Mouse (Mus musculus) neural tube, embryonic 11.5 days (tissue): ENCODE measurements at regions not wholly inside any gene's neighbourhood (a gene's known extent, or its start where the extent isn't known, plus 50 kb on each side); places are given as distances from the start of the nearest gene placed in this dataset.
A peak's percentile ranks its signal among the peaks of the same experiment; 100 is the strongest.
"Not testable (repeated sequence)": the region's sequence is repeated elsewhere in the genome, so short reads cannot be mapped to it uniquely, and the experiment has no call there.

Source experiments
- ATAC-seq: fragments of 200-750 bp; cut with Nextera tagmentation; 2 replicates; pipeline ENCODE4 v1.8.0; 2017; ENCODE audit warnings: moderate number of reproducible peaks, mild to moderate bottlenecking, moderate TSS enrichment, moderate library complexity; ENCODE audit not compliant: insufficient read depth, low FRiP score, low TSS enrichment
- DNase-seq: peaks from one replicate; pipeline ENCODE4 v3.0.0-alpha.2; 2015; ENCODE audit warnings: low spot score
- H3K27ac ChIP-seq: fragments of 300-500 bp; sonication (generic); 2 replicates; pipeline ENCODE4 v1.5.1; 2014; ENCODE audit warnings: low read depth, mild to moderate bottlenecking, low read length
- H3K27me3 ChIP-seq: fragments of 300-500 bp; sonication (generic); 2 replicates; pipeline ENCODE4 v1.6.1; 2014; ENCODE audit warnings: mild to moderate bottlenecking, low read length, mixed read lengths; ENCODE audit not compliant: control insufficient read depth, insufficient read depth
- H3K36me3 ChIP-seq: fragments of 300-500 bp; sonication (generic); 2 replicates; pipeline ENCODE4 v1.6.1; 2014; ENCODE audit warnings: mild to moderate bottlenecking, low read length, moderate library complexity, mixed read lengths; ENCODE audit not compliant: control insufficient read depth, insufficient read depth
- H3K4me1 ChIP-seq: fragments of 300-500 bp; sonication (generic); 2 replicates; pipeline ENCODE4 v1.6.1; 2014; ENCODE audit warnings: low read length, mixed read lengths; ENCODE audit not compliant: control insufficient read depth, insufficient read depth
- H3K4me2 ChIP-seq: fragments of 300-500 bp; sonication (generic); 2 replicates; pipeline ENCODE4 v1.6.1; 2014; ENCODE audit warnings: low read depth, mild to moderate bottlenecking, moderate library complexity
- H3K4me3 ChIP-seq: fragments of 300-500 bp; sonication (generic); 2 replicates; pipeline ENCODE4 v1.5.1; 2014; ENCODE audit warnings: low read depth, low read length
- H3K9ac ChIP-seq: fragments of 300-500 bp; sonication (generic); 2 replicates; pipeline ENCODE4 v1.6.1; 2014; ENCODE audit warnings: mild to moderate bottlenecking, low read length
- H3K9me3 ChIP-seq: fragments of 300-500 bp; sonication (generic); 2 replicates; pipeline ENCODE4 v1.6.1; 2016; ENCODE audit warnings: low read length; ENCODE audit not compliant: control insufficient read depth
- WGBS: fragments of 180-500 bp; shearing (Covaris S2); extraction: QIAGEN DNeasy Blood & Tissue Kit; methylation state at CpG from one replicate; pipeline ENCODE4 v1.1.7; 2014; 5-methylcytosine and 5-hydroxymethylcytosine counted together

GRCm38 (mm10) chr17:4612136-4612535, 382.0 kb upstream of the Arid1b start:
- Histone ChIP-seq H3K27ac (no peak overlapping the region), H3K36me3 (no peaks in the 10 kb centered on the region), H3K9me3 (no peaks in the 10 kb centered on the region), H3K4me1 (no peaks in the 10 kb centered on the region), H3K4me3 (no peak overlapping the region), H3K4me2 (no peak overlapping the region), H3K9ac (no peak overlapping the region), H3K27me3 (no peaks in the 10 kb centered on the region)
- no peak for DNase-seq
- ATAC-seq: no peak
- WGBS: 50% methylated on average over 10 of the region's 10 CpGs

DNA sequence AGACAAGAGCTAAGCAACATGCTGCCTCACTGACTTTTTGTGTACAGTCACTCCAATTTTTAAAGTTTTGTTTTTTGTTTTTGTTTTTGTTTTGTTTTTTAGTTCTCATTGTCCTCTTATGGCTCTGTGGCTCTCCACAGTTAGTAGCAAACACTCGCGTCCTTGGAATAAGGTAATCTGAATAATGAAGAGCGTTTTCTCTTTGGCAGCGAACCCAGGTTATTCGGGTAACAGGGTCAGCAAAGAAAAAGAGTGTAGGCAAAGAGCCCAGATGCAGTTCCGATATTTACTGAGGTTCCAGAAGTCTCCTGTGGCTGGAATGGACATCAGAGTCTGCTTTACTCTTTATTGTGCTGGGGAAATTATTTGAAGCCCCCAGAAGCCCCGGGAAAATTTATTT, 381.4 kb upstream of the Arid1b start:
- Histone ChIP-seq H3K27me3 (no peaks in the 10 kb centered on the region), H3K9me3 (no peaks in the 10 kb centered on the region), H3K9ac (no peak overlapping the region), H3K27ac (no peak overlapping the region), H3K36me3 (no peaks in the 10 kb centered on the region), H3K4me3 (no peak overlapping the region), H3K4me2 (no peak overlapping the region), H3K4me1 (no peaks in the 10 kb centered on the region)
- WGBS: 90% methylated on average over 7 of the region's 7 CpGs
- DNase-seq: no peak
- ATAC-seq: no peak

DNA sequence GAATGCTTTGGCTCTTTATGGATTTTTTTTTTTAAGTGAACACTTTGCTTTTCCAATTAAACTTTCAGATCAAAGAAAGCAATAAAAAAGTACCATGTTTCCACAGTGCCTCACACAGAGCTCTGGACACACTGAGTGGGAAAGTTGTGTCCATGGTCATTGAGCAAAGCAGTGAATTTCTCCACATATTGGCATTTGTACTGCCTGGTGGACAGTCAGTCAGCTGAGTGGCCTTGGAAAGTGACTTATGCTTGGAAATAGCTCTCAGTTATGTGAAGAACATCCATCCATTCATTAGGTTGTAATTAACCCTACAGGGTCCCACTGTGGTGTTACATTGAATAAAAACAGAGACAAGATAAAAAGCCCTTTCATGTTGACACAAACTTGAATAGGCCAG, 373.8 kb upstream of the Arid1b start:
- Histone ChIP-seq H3K4me3 (no peak overlapping the region), H3K27ac (no peak overlapping the region), H3K27me3 (no peaks in the 10 kb centered on the region), H3K4me1 (no peaks in the 10 kb centered on the region), H3K4me2 (no peak overlapping the region), H3K36me3 (no peaks in the 10 kb centered on the region), H3K9ac (no peak overlapping the region), H3K9me3 (no peaks in the 10 kb centered on the region)
- DNase-seq (no peak), ATAC-seq (no peak)

- H3K4me1 ChIP-seq, ATAC-seq, DNase-seq, H3K4me3 ChIP-seq, H3K36me3 ChIP-seq, H3K27me3 ChIP-seq, H3K4me2 ChIP-seq, H3K27ac ChIP-seq, H3K9me3 ChIP-seq, H3K9ac ChIP-seq: not testable (repeated sequence)
- 87% methylated on average over 1 of the region's 1 CpGs for WGBS
These were observed 368.0 kb upstream of the Arid1b start for GRCm38 (mm10) chr17:4626126-4626525.

DNA sequence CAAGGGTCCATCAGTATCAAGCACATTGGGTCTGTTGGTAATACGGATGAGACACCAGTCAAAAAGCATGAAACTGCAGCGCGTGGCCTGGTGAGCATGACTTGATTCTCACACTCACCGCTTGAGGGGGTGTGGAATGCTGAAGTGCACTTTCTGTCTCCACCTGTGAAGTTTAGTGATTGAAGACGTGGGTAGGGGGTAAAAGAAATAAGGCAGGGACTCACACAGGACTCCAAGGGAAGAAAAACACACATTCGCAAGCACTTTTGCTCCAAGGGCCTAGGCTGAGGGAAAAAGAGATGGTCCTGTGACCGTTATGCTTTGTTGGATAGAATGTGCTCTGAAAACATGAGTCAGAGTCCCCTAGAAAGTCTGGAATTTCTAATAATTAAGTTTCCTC, 366.6 kb upstream of the Arid1b start:
- Histone ChIP-seq H3K9me3 (no peaks in the 10 kb centered on the region), H3K9ac (no peak overlapping the region), H3K4me2 (no peak overlapping the region), H3K27ac (no peak overlapping the region), H3K36me3 (no peaks in the 10 kb centered on the region), H3K27me3 (no peaks in the 10 kb centered on the region), H3K4me3 (no peak overlapping the region), H3K4me1 (no peaks in the 10 kb centered on the region)
- 66% methylated on average over 7 of the region's 7 CpGs for WGBS
- DNase-seq (peak; percentile 23), ATAC-seq (no peak)

GRCm38 (mm10) chr17:4631122-4631521, 363.0 kb upstream of the Arid1b start:
- H3K4me1 ChIP-seq: no peaks in the 10 kb centered on the region
- H3K27me3 ChIP-seq: no peaks in the 10 kb centered on the region
- no peaks in the 10 kb centered on the region for H3K36me3 ChIP-seq
- H3K9me3 ChIP-seq: no peaks in the 10 kb centered on the region
- 77% methylated on average over 4 of the region's 4 CpGs for whole genome bisulfite sequencing
- DNase-seq (no peak), ATAC-seq (no peak)
- H3K4me3 ChIP-seq: no peak overlapping the region
- no peak overlapping the region for H3K4me2 ChIP-seq
- no peak overlapping the region for H3K9ac ChIP-seq
- H3K27ac ChIP-seq: no peak overlapping the region

- ATAC-seq: no peak
- no peak overlapping the region for H3K4me3 ChIP-seq
- WGBS: 95% methylated on average over 2 of the region's 2 CpGs
These were observed 361.6 kb upstream of the Arid1b start for GRCm38 (mm10) chr17:4632506-4632905.

GRCm38 (mm10) chr17:4633771-4634170, 360.4 kb upstream of the Arid1b start:
- Histone ChIP-seq H3K4me3 (no peak overlapping the region), H3K36me3 (no peaks in the 10 kb centered on the region), H3K27me3 (no peaks in the 10 kb centered on the region), H3K27ac (no peak overlapping the region), H3K9ac (no peak overlapping the region), H3K9me3 (no peaks in the 10 kb centered on the region), H3K4me2 (no peak overlapping the region), H3K4me1 (no peaks in the 10 kb centered on the region)
- no peak for DNase-seq
- WGBS: 53% methylated on average over 3 of the region's 3 CpGs
- ATAC-seq: no peak

More at GRCm38 (mm10) chr17:4632506-4632905, 361.6 kb upstream of the Arid1b start:
- H3K4me1 ChIP-seq: no peaks in the 10 kb centered on the region
- no peaks in the 10 kb centered on the region for H3K36me3 ChIP-seq
- no peaks in the 10 kb centered on the region for H3K9me3 ChIP-seq
- no peak overlapping the region for H3K4me2 ChIP-seq
- H3K27me3 ChIP-seq: no peaks in the 10 kb centered on the region
- H3K9ac ChIP-seq: no peak overlapping the region
- DNase-seq: no peak
- H3K27ac ChIP-seq: no peak overlapping the region

GRCm38 (mm10) chr17:4636796-4637353, 357.3 kb upstream of the Arid1b start:
- no peak for DNase-seq
- Histone ChIP-seq H3K4me2 (no peak overlapping the region), H3K27ac (no peak overlapping the region), H3K36me3 (no peaks in the 10 kb centered on the region), H3K4me3 (no peak overlapping the region), H3K4me1 (no peaks in the 10 kb centered on the region), H3K9ac (no peak overlapping the region), H3K9me3 (no peaks in the 10 kb centered on the region), H3K27me3 (no peaks in the 10 kb centered on the region)
- 31% methylated on average over 5 of the region's 5 CpGs for WGBS
- no peak for ATAC-seq
